In the genomic region with DNA sequence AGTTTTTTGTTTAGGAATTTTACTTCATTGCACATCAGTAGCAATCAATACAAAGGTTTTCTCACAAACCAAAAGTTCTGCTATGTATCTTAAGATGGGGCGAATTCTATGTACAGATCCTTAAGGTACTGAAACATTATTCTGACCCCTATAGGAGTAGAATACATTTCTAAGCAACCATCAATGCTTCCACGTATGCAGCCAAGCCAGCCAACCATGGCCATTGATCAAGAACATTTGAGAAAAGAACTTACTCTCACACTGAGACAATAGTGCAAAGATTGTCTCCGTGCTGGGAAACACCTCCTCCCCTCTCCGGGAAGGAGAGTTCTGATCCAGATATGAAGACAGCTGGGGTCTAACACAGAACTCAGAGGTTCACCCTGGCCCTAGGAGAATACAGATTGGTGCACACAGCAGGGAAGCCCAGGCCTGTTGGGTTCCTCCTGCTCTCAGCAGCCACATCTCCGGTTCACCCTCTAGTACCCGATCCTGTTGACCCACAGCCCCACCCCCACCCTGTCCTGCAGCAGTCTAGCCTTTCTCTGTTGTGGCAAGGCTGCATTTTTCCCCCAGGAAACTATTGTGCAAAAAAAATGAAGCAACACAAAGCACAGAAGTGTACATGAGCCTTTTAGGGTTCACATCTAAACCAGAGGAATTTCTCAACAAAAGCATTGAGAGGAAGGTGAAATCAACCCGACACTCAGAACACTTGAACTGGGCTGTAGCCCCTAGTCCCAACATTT, we compare ENCODE assay signal across 12 mouse cellular contexts. TPM values are rescaled to one million over a fixed set of nuclear protein-coding genes. Genes with fewer than 3 reads are reported as not detected.
A peak's percentile ranks its signal among the peaks of the same experiment; 100 is the strongest.
DNase-seq lines count a peak whose midpoint lies in the region; ATAC-seq and TF ChIP-seq lines count a peak whose summit lies in the region.
"Had no signal": no experiment of that assay in that cellular context is flagged by ENCODE, and none has a peak within 500 bp of the region (broad histone marks: within the 10 kb centered on the region; RNA-seq: fewer than 3 reads in every experiment).

No protein-coding gene starts in this region.

- ATAC-seq in liver, embryonic 13.5 days (ENCODE audit: low read depth), result 0 out of 2 replicates have a peak, but pooled peaks have one; percentile 45
- no peak for ATAC-seq in liver, embryonic 11.5 days (replicated peaks; ENCODE audit: low FRiP score)
- no peak for ATAC-seq in embryonic facial prominence, embryonic 14.5 days (ENCODE audit: low read depth)
- no peak for ATAC-seq in hindbrain, embryonic 16.5 days
- no peak for ATAC-seq in neural tube, embryonic 12.5 days (ENCODE audit: low FRiP score, low read depth)
- no peak for ATAC-seq in activated CD4-positive, CD25-positive, alpha-beta regulatory T cell, adult 4 months
- ATAC-seq: Patski had no signal

- H3K4me2 ChIP-seq in liver, embryonic 13.5 days, result no peak overlapping the region
- H3K4me2 ChIP-seq in liver, embryonic 11.5 days, result no peak overlapping the region
- no peak overlapping the region for H3K4me2 ChIP-seq in embryonic facial prominence, embryonic 14.5 days (ENCODE audit: low read depth, low read length)
- no peak overlapping the region for H3K4me2 ChIP-seq in hindbrain, embryonic 16.5 days (ENCODE audit: low read length)
- peak overlapping the region; percentile 36 for H3K4me2 ChIP-seq in neural tube, embryonic 12.5 days (replicated peaks)

- H3K36me3 ChIP-seq in liver, embryonic 13.5 days, result no peaks in the 10 kb centered on the region
- no peaks in the 10 kb centered on the region for H3K36me3 ChIP-seq in liver, embryonic 11.5 days (ENCODE audit: control insufficient read depth, insufficient read depth, low read length)
- H3K36me3 ChIP-seq in embryonic facial prominence, embryonic 14.5 days (ENCODE audit: control insufficient read depth, insufficient read depth, low read length), result no peaks in the 10 kb centered on the region
- H3K36me3 ChIP-seq in hindbrain, embryonic 16.5 days (ENCODE audit: control insufficient read depth, insufficient read depth, low read length), result no peaks in the 10 kb centered on the region
- H3K36me3 ChIP-seq in neural tube, embryonic 12.5 days, result no peaks in the 10 kb centered on the region

- no peak overlapping the region for H3K27ac ChIP-seq in liver, embryonic 13.5 days
- no peak overlapping the region for H3K27ac ChIP-seq in liver, embryonic 11.5 days (ENCODE audit: low read depth, low read length)
- peak overlapping the region; percentile 91 for H3K27ac ChIP-seq in embryonic facial prominence, embryonic 14.5 days (replicated peaks; ENCODE audit: low read depth, low read length)
- peak overlapping the region; percentile 78 for H3K27ac ChIP-seq in hindbrain, embryonic 16.5 days (ENCODE audit: low read depth, low read length)
- peak overlapping the region; percentile 12; the same call in 1 of the 2 replicates for H3K27ac ChIP-seq in neural tube, embryonic 12.5 days
- no peak overlapping the region for H3K27ac ChIP-seq in cerebellum, adult 2 months (ENCODE audit: insufficient read depth, low read length)

- DNase-seq in liver, embryonic 13.5 days, result no peak
- DNase-seq in liver, embryonic 11.5 days (ENCODE audit: low spot score), result no peak
- no peak for DNase-seq in embryonic facial prominence, embryonic 14.5 days (ENCODE audit: low spot score)
- DNase-seq in cerebellum, adult 2 months, result no peak
- DNase-seq in testis, postnatal 10 days (ENCODE audit: low spot score), result no peak
- DNase-seq: thymus, postnatal 25 days had no signal

- TF ChIP-seq POLR2A in cerebellum, adult 2 months (IDR thresholded peaks at IDR 0.05; ENCODE audit: borderline replicate concordance, insufficient read depth, low read length), result no peak

- H3K4me3 ChIP-seq in liver, embryonic 13.5 days (replicated peaks), result no peak overlapping the region
- no peak overlapping the region for H3K4me3 ChIP-seq in liver, embryonic 11.5 days (ENCODE audit: low read depth, low read length)
- no peak overlapping the region for H3K4me3 ChIP-seq in embryonic facial prominence, embryonic 14.5 days (ENCODE audit: low read depth, low read length)
- H3K4me3 ChIP-seq in hindbrain, embryonic 16.5 days (ENCODE audit: low read length), result no peak overlapping the region
- H3K4me3 ChIP-seq in neural tube, embryonic 12.5 days, result no peak overlapping the region
- H3K4me3 ChIP-seq in cerebellum, adult 2 months (replicated peaks; ENCODE audit: insufficient read depth, low read depth, low read length), result no peak overlapping the region
- H3K4me3 ChIP-seq: erythroblast, embryonic 14.5 days; myocyte had no signal

- H3K9me3 ChIP-seq in liver, embryonic 13.5 days (replicated peaks), result no peaks in the 10 kb centered on the region
- no peaks in the 10 kb centered on the region for H3K9me3 ChIP-seq in liver, embryonic 11.5 days (ENCODE audit: control insufficient read depth, low read length)
- no peaks in the 10 kb centered on the region for H3K9me3 ChIP-seq in embryonic facial prominence, embryonic 14.5 days (ENCODE audit: control insufficient read depth, low read length)
- H3K9me3 ChIP-seq in hindbrain, embryonic 16.5 days (ENCODE audit: control insufficient read depth, low read length), result no peaks in the 10 kb centered on the region
- H3K9me3 ChIP-seq in neural tube, embryonic 12.5 days, result no peaks in the 10 kb centered on the region

- TF ChIP-seq CTCF in cerebellum, adult 2 months (IDR thresholded peaks at IDR 0.05; ENCODE audit: borderline replicate concordance, insufficient read depth, low read depth, low read length), result no peak

- no peak overlapping the region for H3K9ac ChIP-seq in liver, embryonic 13.5 days
- H3K9ac ChIP-seq in liver, embryonic 11.5 days (ENCODE audit: low read depth, low read length), result no peak overlapping the region
- no peak overlapping the region for H3K9ac ChIP-seq in embryonic facial prominence, embryonic 14.5 days (ENCODE audit: low read depth, low read length)
- H3K9ac ChIP-seq in hindbrain, embryonic 16.5 days (ENCODE audit: low read depth, low read length), result no peak overlapping the region
- no peak overlapping the region for H3K9ac ChIP-seq in neural tube, embryonic 12.5 days

- peaks cover 56% of the 10 kb centered on the region for H3K4me1 ChIP-seq in liver, embryonic 13.5 days (replicated peaks)
- peaks cover 43% of the 10 kb centered on the region for H3K4me1 ChIP-seq in liver, embryonic 11.5 days (replicated peaks; ENCODE audit: control insufficient read depth, insufficient read depth, low read length)
- H3K4me1 ChIP-seq in embryonic facial prominence, embryonic 14.5 days (ENCODE audit: control insufficient read depth, insufficient read depth, low read length), result peaks cover 46% of the 10 kb centered on the region
- H3K4me1 ChIP-seq in hindbrain, embryonic 16.5 days (ENCODE audit: control insufficient read depth, insufficient read depth, low read depth, low read length), result peaks cover 26% of the 10 kb centered on the region
- peaks cover 44% of the 10 kb centered on the region for H3K4me1 ChIP-seq in neural tube, embryonic 12.5 days
- H3K4me1 ChIP-seq in cerebellum, adult 2 months (ENCODE audit: control insufficient read depth, insufficient read depth, low read length), result no peaks in the 10 kb centered on the region

- no peaks in the 10 kb centered on the region for H3K27me3 ChIP-seq in liver, embryonic 13.5 days
- H3K27me3 ChIP-seq in liver, embryonic 11.5 days (replicated peaks; ENCODE audit: control insufficient read depth, insufficient read depth, low read length), result no peaks in the 10 kb centered on the region
- no peaks in the 10 kb centered on the region for H3K27me3 ChIP-seq in embryonic facial prominence, embryonic 14.5 days (replicated peaks; ENCODE audit: control insufficient read depth, insufficient read depth, low read length)
- H3K27me3 ChIP-seq in hindbrain, embryonic 16.5 days (replicated peaks; ENCODE audit: control insufficient read depth, insufficient read depth, low read length), result no peaks in the 10 kb centered on the region
- no peaks in the 10 kb centered on the region for H3K27me3 ChIP-seq in neural tube, embryonic 12.5 days (replicated peaks)
- no peaks in the 10 kb centered on the region for H3K27me3 ChIP-seq in cerebellum, adult 2 months (ENCODE audit: control insufficient read depth, insufficient read depth, low read length)
- H3K27me3 ChIP-seq: Patski had no signal

- 44% methylated on average over 7 of the region's 7 CpGs for WGBS in liver, embryonic 13.5 days (ENCODE audit: insufficient replicate concordance)
- WGBS in liver, embryonic 11.5 days, result 50% methylated on average over 7 of the region's 7 CpGs
- 38% methylated on average over 7 of the region's 7 CpGs for whole genome bisulfite sequencing in embryonic facial prominence, embryonic 14.5 days
- WGBS in hindbrain, embryonic 16.5 days, result 19% methylated on average over 7 of the region's 7 CpGs
- 25% methylated on average over 7 of the region's 7 CpGs for WGBS in neural tube, embryonic 12.5 days
- 43% methylated on average over 7 of the region's 7 CpGs for WGBS in cerebellum, adult 2 months

RNA-seq across cellular contexts. Expression of a gene that starts 49.2 kb away (rescaled TPM):
- 18.3 and 20.7 TPM in 2 replicates for polyA plus RNA-seq in liver, embryonic 13.5 days (2015; fragmentation: Nextera tagmentation; extraction: Ambion mirVana)
- 69.6 and 72.7 TPM in 2 replicates for polyA plus RNA-seq in liver, embryonic 11.5 days (2014; fragmentation: Nextera tagmentation; extraction: Ambion mirVana)
- polyA plus RNA-seq in embryonic facial prominence, embryonic 14.5 days (2014; fragmentation: Nextera tagmentation; extraction: Ambion mirVana), result 145 and 151 TPM in 2 replicates
- 38.0 and 50.8 TPM in 2 replicates for polyA plus RNA-seq in hindbrain, embryonic 16.5 days (2015; fragmentation: Nextera tagmentation; extraction: Ambion mirVana)
- 72.3 and 73.0 TPM in 2 replicates for polyA plus RNA-seq in neural tube, embryonic 12.5 days (2016; fragmentation: Nextera tagmentation; extraction: Ambion mirVana)
- 20.4 and 23.2 TPM in 2 replicates for polyA plus RNA-seq in cerebellum, adult 2 months (2012; rRNA removed)
- 100 to 1,000 TPM; 109 to 180 TPM for polyA plus RNA-seq in activated CD4-positive, CD25-positive, alpha-beta regulatory T cell, adult 4 months (2017; shearing (Covaris generic))

Comparison
In these comparisons a context has a peak if more than half of its experiments do, and no peak if none do; other contexts are left out.
1. H3K27ac ChIP-seq: peak in embryonic facial prominence, embryonic 14.5 days (single experiment), hindbrain, embryonic 16.5 days (single experiment) and neural tube, embryonic 12.5 days (single experiment); none in liver, embryonic 13.5 days (single experiment), liver, embryonic 11.5 days (single experiment) and cerebellum, adult 2 months (single experiment).